16 mouse cellular contexts compared by ENCODE assay signal in the genomic region with DNA sequence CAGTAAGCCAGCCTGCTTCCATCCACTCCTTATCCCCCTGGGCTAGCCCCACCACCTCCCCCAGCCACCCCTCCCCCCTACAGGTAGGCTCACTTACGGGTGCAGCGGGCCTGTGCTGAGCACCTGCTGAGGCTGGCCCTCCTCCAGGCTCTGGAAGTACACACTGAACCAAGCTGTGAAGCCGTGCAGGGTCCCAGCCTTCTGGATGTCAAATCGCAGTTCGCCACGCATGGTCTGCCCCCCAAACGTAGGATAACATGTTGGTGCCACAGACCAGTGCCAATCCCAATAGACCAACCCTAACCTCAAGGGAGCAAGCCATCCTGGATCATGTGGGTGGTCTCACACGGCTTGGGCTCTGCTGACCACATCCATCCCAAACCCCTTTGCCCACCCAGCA. TPM values are rescaled to one million over a fixed set of nuclear protein-coding genes. Genes with fewer than 3 reads are reported as not detected.
"Had no signal": no experiment of that assay in that cellular context is flagged by ENCODE, and none has a peak within 500 bp of the region (broad histone marks: within the 10 kb centered on the region; RNA-seq: fewer than 3 reads in every experiment).

No protein-coding gene starts in this region.

- H3K4me1 ChIP-seq: limb, embryonic 12.5 days; stomach, embryonic 15.5 days had no signal

- H3K27me3 ChIP-seq: limb, embryonic 12.5 days; stomach, embryonic 15.5 days had no signal

- H3K27ac ChIP-seq: limb, embryonic 12.5 days; liver, embryonic 14.5 days; stomach, embryonic 15.5 days had no signal

- ATAC-seq: inflammation-experienced regulatory T-cells, adult 6 months; lung, postnatal 0 days; midbrain, embryonic 16.5 days had no signal

- H3K4me3 ChIP-seq: limb, embryonic 12.5 days; stomach, embryonic 15.5 days had no signal

- DNase-seq: kidney, adult 18-20 months; kidney, postnatal 10 days; liver; lung, adult 2 months; lung, postnatal 36 days; right cerebral cortex, postnatal 14 days; thymus, adult 18-20 months; thymus, postnatal 14 days had no signal

- H3K4me2 ChIP-seq: limb, embryonic 12.5 days; stomach, embryonic 15.5 days had no signal

- H3K9ac ChIP-seq: limb, embryonic 12.5 days; liver, embryonic 14.5 days; stomach, embryonic 15.5 days had no signal

- H3K9me3 ChIP-seq: stomach, embryonic 15.5 days had no signal

RNA-seq across cellular contexts. Expression of gene S100b, which starts 44.4 kb away (rescaled TPM):
- total RNA-seq: megakaryocyte progenitor cell, adult 5-6 weeks; neutrophil, adult 5-6 weeks had no signal
- polyA plus RNA-seq: inflammation-experienced regulatory T-cells, adult 6 months had no signal
